Mouse (Mus musculus): Measurements from ENCODE around the gene Slc22a21. TPM values are rescaled to one million over a fixed set of nuclear protein-coding genes. Genes with fewer than 3 reads are reported as not detected.
"Not testable (repeated sequence)": the region's sequence is repeated elsewhere in the genome, so short reads cannot be mapped to it uniquely, and the experiment has no call there.

Gene Slc22a21
- total RNA-seq, 2 experiments from 2014 or later: 0.94 to 1.2 TPM

DNA sequence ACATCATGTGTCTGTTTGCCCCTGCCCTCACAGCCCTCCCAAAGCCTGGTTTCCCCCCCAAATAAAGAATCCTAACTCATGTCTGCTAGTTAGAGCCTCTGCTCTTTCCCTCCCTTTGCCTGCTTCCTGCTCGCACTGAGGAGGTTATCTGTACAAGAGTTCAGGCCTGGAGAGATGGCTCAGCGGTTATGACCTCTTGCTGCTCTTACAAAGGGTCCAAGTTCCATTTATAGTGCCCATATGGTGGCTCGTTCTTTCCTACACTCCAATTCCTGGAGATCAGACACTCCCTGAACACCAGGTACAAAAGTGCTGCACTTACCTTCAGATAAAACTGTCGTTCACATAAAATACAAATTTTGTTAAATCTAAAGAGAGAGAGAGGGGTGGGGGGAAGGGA is 7.9 kb upstream of the Slc22a21 start:
- no peak for DNase-seq
- TF ChIP-seq CTCF (IDR thresholded peaks at IDR 0.05): no peak
- Histone ChIP-seq H3K27ac (no peak overlapping the region), H3K4me3 (no peak overlapping the region)
- intact Hi-C loops (cut with DNase I): loop anchor here (5.0 kb wide), 1 partner anchor 56 kb away; no protein-coding TSS in a partner anchor

DNA sequence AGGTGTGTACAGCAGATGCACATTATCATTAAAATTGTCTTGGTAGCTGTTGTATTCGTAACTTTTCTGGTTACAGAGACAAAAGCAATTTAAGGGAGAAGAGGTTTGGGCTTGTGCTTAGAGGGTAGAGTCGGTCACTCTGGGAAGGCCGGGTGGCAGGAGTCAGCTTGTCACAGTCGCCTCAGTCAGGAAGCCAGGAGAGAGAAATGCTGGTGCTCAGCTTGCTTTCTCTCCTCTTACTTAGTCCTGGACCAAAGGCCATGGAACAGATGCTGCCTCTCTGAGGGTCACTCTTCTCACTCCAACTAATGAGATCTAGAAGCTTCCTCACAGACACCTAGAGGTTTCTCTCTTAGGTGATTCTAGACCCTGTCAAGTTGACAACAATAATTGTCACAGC is 1.3 kb upstream of the Slc22a21 start:
- intact Hi-C loops (cut with DNase I): no loop called here
- TF ChIP-seq CTCF (IDR thresholded peaks at IDR 0.05): no peak
- H3K27ac ChIP-seq: no peak overlapping the region
- DNase-seq: no peak
- H3K4me3 ChIP-seq: no peak overlapping the region

DNA sequence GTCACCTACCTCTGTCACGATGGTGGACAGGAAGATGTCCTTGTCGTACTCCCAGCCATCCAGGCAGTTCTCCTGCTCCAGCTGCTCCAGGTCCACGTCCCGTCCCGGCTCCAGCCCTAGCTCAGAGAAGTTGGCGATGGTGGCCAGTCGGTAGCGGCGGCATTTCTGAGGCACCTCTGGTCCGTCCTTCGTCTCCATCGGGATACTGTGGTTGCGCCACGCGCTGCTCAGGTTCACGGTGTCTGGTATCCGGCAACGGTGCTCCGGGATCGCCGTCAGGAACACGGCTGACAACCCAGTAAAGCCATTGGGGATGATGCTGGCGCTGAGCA is 710 bp downstream of the Slc22a21 start:
- peak overlapping the region; percentile 78 for H3K27ac ChIP-seq
- DNase-seq: peak; percentile 44
- H3K4me3 ChIP-seq: peak overlapping the region; percentile 78
- intact Hi-C loops (cut with DNase I): not testable (repeated sequence)

DNA sequence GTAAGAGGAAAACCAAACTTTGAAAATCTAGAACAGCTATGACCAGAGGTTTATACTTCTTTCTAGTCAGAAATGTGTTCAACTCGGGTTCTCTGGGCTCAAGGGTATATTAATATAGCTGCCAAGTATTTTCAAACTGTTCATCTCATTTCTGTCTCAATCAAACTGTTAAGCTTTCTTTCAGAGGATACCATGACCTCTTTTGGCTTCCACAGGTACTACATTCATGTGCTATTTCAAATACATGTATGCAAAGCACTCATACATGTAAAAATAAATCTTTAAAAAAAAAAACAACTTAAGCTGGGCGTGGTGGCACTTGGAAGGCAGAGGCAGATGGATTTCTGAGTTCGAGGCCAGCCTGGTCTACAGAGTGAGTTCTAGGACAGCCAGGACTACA is 2.5 kb downstream of the Slc22a21 start:
- intact Hi-C loops (cut with DNase I): no loop called here
- TF ChIP-seq CTCF (IDR thresholded peaks at IDR 0.05): 0 out of 2 replicates have a peak, but pooled peaks have one; percentile 3
- no peak overlapping the region for H3K4me3 ChIP-seq
- no peak overlapping the region for H3K27ac ChIP-seq
- no peak for DNase-seq

DNA sequence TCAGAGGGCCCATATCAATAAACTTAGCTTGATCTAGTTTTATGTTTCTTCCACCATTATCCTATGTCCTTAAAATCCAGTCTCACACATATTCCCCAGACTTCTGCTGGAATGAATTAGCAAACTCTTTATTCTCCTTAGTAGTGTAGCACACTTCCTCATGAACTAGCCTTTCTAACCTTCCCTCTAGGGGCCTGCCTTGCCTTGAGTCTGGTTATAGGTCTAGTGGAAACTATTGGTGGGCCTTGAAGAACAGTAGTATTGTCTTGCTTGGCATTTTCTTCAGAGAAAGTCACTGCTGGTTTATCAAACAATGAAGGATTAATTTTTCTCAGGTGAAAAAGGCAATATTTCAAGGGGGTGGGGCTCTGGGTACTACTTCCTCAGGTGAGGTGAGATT is 4.6 kb downstream of the Slc22a21 start:
- Histone ChIP-seq H3K27ac (no peak overlapping the region), H3K4me3 (no peak overlapping the region)
- no peak for DNase-seq
- no peak for TF ChIP-seq CTCF (IDR thresholded peaks at IDR 0.05)
- intact Hi-C loops (cut with DNase I): no loop called here

DNA sequence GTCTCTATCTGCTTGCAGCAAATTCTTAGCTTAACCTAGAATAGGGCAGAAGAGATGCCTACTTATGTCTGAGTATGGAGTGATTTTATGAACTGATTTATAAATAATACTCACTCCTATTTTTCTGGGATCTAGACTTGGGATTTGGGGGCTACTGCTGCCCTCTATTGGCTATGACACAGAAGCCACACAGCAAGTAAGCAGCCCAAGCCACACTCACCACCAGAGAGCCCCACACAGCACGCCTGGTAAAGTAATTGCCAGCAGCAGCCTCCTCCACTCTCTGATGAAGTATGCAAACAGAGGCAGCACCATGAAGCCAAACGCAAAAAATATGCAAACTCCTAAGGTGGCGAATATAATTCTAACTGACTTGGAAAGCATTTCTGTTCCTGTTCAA is 21.1 kb downstream of the Slc22a21 start:
- no peak for DNase-seq
- no peak overlapping the region for H3K27ac ChIP-seq
- TF ChIP-seq CTCF (IDR thresholded peaks at IDR 0.05): peak; percentile 22; the same call in 1 of the 2 replicates
- intact Hi-C loops (cut with DNase I): no loop called here
- H3K4me3 ChIP-seq: no peak overlapping the region

DNA sequence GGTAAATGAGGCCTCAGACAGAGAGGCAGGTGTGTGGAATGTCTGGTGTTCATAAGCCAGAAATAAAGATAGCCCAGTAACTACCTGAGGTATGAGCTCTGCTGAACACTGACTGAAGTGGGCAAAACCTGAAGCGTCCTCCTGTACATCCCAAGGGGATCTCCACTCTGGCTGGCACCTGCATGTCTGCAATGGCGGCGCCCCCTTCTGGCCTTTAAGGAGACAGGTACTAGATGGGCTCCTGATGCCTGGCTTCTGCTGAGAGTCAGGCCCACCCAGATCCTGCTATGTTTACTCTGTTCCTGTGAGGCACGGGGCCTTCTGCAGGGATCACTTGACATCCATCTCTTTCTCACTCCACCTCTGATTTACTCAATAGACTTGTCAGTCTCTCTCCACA is 22.0 kb downstream of the Slc22a21 start:
- H3K27ac ChIP-seq; H3K4me3 ChIP-seq; intact Hi-C loops (cut with DNase I): not testable (repeated sequence)
- DNase-seq: peak; percentile 25
- peak; percentile 21; the same call in 1 of the 2 replicates for TF ChIP-seq CTCF (IDR thresholded peaks at IDR 0.05)

DNA sequence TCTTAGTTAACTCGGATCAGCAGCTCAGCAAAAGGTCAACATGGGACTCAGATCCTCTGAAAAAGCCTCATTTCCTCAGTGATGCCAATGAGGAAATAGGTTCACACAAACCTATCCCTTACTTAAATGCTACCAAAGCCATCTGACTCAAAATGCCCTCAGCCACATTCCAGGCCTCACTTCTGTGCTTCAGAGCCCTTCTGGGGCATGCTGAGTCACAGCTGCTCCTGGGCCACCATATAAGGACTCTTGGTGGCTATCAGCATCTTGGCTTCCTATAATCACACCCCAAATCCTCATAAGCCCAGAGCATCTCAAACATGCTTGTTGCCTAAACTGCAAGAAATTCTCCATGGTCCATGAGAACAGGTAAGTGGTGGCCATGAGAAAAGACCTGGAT is 23.5 kb downstream of the Slc22a21 start:
- no peak overlapping the region for H3K27ac ChIP-seq
- intact Hi-C loops (cut with DNase I): no loop called here
- TF ChIP-seq CTCF (IDR thresholded peaks at IDR 0.05): no peak
- no peak overlapping the region for H3K4me3 ChIP-seq
- DNase-seq: no peak

DNA sequence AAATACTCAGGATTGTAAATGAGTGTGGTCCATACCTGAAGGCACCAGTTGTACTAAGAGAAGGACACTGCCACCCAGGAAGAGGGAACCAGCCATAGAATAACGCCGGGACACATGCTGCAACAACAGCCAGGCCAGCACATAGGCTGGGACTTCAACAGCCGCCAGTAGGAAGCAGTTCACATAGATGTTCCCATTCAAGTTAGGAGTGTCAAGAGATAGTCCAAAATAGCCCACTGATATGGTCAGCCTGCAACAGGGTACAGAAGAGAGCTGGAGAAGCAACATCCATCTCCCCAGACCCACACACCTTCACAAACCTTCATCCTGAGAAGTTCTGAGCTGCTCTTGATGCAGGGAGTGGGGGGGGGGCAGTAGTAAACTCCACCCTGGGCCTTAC is 25.5 kb downstream of the Slc22a21 start:
- no peak overlapping the region for H3K4me3 ChIP-seq
- TF ChIP-seq CTCF (IDR thresholded peaks at IDR 0.05): no peak
- no peak for DNase-seq
- no peak overlapping the region for H3K27ac ChIP-seq
- intact Hi-C loops (cut with DNase I): loop anchor here (5.0 kb wide), 1 partner anchor 87 kb away; no protein-coding TSS in a partner anchor

DNA sequence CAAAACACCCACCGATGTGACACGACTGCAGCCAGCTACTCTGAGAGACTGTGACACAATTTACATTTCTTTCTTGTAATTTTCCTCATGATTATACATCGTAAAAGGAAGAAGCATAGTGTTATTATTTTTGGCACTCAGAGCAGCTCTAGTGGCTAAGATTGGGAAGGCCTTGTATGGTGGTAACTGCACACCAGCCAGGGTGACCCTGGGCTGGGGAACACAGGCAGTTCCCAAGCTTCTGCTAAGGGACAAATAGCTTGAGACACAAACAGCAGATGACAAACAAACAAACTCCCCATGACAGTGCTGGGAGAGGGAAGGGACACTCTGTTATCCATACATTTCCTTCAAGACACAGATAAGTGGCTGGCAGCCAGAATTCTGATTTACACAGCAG is 30.0 kb downstream of the Slc22a21 start:
- not testable (repeated sequence) for H3K27ac ChIP-seq, DNase-seq, H3K4me3 ChIP-seq
- intact Hi-C loops (cut with DNase I): loop anchor here (5.0 kb wide), 1 partner anchor 83 kb away; no protein-coding TSS in a partner anchor

DNA sequence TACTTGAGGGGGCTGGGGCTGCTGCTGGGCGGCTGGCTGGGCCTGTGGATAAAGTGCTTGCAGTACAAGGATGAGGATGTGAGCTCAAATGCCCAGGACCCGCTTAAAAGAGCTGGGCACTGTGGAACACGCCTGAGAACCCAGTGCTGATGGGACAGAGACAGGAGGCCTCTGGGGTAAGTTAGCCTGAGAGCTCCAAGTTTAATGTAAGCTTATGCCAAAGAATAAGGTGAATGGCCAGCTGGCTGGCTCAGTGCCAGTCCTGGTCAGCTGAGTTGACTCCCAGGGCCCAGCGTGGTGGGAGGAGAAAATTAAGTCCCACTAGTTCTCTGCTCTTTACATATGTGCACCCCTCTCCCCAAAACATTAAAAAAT is 48.2 kb downstream of the Slc22a21 start:
- intact Hi-C loops (cut with DNase I): loop anchor here (2.0 to 10.0 kb wide), 3 partner anchors 55 to 325 kb away; no protein-coding TSS in a partner anchor
- H3K27ac ChIP-seq: peak overlapping the region; percentile 57; the same call in 1 of the 2 replicates
- not testable (repeated sequence) for H3K4me3 ChIP-seq
- peak; percentile 25 for DNase-seq

DNA sequence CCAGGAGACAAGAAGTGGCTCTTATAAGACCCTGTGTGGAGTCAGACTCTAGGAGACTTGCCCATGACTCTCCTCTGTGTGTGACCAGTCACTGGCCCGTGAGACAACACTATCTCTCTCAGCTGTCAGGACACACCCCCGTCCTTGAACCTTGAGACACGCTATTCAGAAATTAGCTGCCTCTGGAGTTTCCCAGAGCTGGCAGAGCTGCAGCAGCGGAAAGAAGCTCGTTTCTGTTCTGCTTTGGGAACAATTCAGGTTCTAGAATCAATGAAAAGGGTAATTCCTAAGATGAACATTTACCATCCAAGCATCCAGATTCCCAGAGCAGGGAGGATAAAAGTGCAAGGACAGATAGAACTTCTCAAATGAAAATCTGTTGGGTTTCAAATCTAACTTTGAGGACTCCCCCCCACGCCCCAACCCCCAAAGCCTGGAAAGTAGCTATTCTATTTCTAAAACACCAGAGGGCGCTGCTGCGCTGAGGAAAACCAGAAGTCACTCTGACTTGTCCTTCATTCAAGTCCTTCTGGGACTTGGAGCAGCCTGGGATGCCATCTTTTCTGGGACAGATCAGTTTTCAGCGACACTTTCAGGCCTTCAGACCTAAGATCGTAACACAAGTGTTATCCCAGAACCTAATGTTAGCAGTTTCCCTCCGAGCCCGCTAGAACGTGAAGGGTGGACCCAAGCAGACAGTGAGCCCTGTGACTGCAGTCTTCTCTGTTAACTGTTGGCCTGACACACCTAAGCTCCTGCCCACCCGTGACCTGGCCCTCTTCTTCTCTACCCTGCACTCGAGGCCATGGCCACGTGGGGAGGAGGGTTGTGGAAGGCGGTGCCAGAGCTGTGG is 48.8 kb downstream of the Slc22a21 start:
- intact Hi-C loops (cut with DNase I): loop anchor here (2.0 to 10.0 kb wide), 3 partner anchors 56 to 325 kb away; no protein-coding TSS in a partner anchor
- peak; percentile 72 for TF ChIP-seq CTCF (IDR thresholded peaks at IDR 0.05)
- Histone ChIP-seq H3K4me3 (peak overlapping the region; percentile 21; the same call in 1 of the 2 replicates), H3K27ac (peak overlapping the region; percentile 57; the same call in 1 of the 2 replicates)
- DNase-seq: peak; percentile 69

DNA sequence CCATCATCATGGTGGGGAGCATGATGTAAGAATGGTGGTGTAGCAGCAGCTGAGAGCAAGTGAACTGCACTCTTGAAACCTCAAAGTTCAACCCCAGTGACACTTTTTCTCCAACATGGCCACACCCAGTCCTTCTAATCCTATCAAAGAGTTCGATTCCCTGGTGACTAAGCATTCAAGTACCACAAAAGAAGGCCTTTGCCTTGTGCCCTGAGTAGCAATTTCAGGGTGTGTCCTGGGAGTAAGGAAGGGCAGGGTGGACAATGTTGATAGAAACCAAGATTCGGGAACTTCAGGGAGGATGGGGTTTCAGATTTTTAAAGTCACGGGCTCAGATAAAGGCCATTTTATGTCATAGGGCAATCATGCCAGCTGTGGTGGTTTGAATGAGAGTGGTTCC is 50.4 kb downstream of the Slc22a21 start:
- intact Hi-C loops (cut with DNase I): loop anchor here (2.0 to 10.0 kb wide), 3 partner anchors 58 to 327 kb away; no protein-coding TSS in a partner anchor
- Histone ChIP-seq H3K4me3 (no peak overlapping the region), H3K27ac (no peak overlapping the region)
- DNase-seq: no peak
- no peak for TF ChIP-seq CTCF (IDR thresholded peaks at IDR 0.05)

DNA sequence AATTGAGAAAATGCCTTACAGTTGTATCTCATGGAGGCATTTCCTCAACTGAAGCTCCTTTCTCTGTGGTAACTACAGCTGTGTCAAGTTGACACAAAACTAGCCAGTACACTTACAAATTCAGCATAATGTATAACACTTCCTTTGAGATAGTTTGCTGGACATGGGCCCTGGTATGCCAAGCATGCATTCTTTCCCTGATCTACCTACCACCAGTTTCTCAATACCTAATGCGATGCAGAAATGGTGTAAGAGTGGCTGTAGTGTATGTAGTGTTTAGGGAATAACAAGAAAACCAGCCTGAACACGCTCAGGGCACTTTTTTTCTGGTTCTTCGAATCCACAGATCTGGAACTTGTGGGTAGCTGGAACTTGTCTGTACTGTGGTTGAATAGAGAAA is 51.5 kb downstream of the Slc22a21 start:
- no peak for DNase-seq
- intact Hi-C loops (cut with DNase I): no loop called here
- no peak for TF ChIP-seq CTCF (IDR thresholded peaks at IDR 0.05)
- Histone ChIP-seq H3K4me3 (no peak overlapping the region), H3K27ac (no peak overlapping the region)
